Mouse (Mus musculus) forebrain, embryonic 14.5 days (tissue): ENCODE measurements around the gene Gm9936. TPM values are rescaled to one million over a fixed set of nuclear protein-coding genes. Genes with fewer than 3 reads are reported as not detected.
A peak's percentile ranks its signal among the peaks of the same experiment; 100 is the strongest.

Source experiments
- ATAC-seq: fragments of 200-750 bp; cut with Nextera tagmentation; 2 replicates; pipeline ENCODE4 v1.8.0; 2017; ENCODE audit warnings: mild to moderate bottlenecking, moderate library complexity
- DNase-seq: peaks from one replicate; pipeline ENCODE4 v3.0.0-alpha.2; 2015; ENCODE audit warnings: low spot score
- H3K27ac ChIP-seq: fragments of 300-500 bp; sonication (generic); 2 replicates; pipeline ENCODE4 v1.5.1; 2014; ENCODE audit warnings: low read depth, mild to moderate bottlenecking, control low read depth, low read length, moderate library complexity
- H3K27me3 ChIP-seq: fragments of 300-500 bp; sonication (generic); replicated peaks from 2 replicates; pipeline ENCODE4 v1.6.1; 2014; ENCODE audit warnings: low read length, control low read depth, mixed read lengths; ENCODE audit not compliant: control insufficient read depth, insufficient read depth
- H3K36me3 ChIP-seq: fragments of 300-500 bp; sonication (generic); 2 replicates; pipeline ENCODE4 v1.6.1; 2014; ENCODE audit warnings: low read length, control low read depth; ENCODE audit not compliant: control insufficient read depth, insufficient read depth
- H3K4me1 ChIP-seq: fragments of 300-500 bp; sonication (generic); 2 replicates; pipeline ENCODE4 v1.6.1; 2014; ENCODE audit warnings: antibody characterized with exemption, low read length, control low read depth; ENCODE audit not compliant: control insufficient read depth, insufficient read depth
- H3K4me2 ChIP-seq: fragments of 300-500 bp; sonication (generic); 2 replicates; pipeline ENCODE4 v1.6.1; 2014; ENCODE audit warnings: mild to moderate bottlenecking, control low read depth, low read length
- H3K4me3 ChIP-seq: fragments of 300-500 bp; sonication (generic); 2 replicates; pipeline ENCODE4 v1.5.1; 2014; ENCODE audit warnings: low read depth, low read length, control low read depth
- H3K9ac ChIP-seq: fragments of 300-500 bp; sonication (generic); 2 replicates; pipeline ENCODE4 v1.6.1; 2014; ENCODE audit warnings: mild to moderate bottlenecking, low read length, control low read depth, moderate library complexity
- H3K9me3 ChIP-seq: fragments of 300-500 bp; sonication (generic); replicated peaks from 2 replicates; pipeline ENCODE4 v1.6.1; 2016; ENCODE audit warnings: low read length, control low read depth, mixed read lengths; ENCODE audit not compliant: control insufficient read depth
- whole genome bisulfite sequencing: fragments of 180-500 bp; shearing (Covaris S2); extraction: QIAGEN DNeasy Blood & Tissue Kit; methylation state at CpG from one replicate; pipeline ENCODE4 v1.1.7; 2014; 5-methylcytosine and 5-hydroxymethylcytosine counted together
- polyA plus RNA-seq: library from polyadenylated mRNA; unstranded; fragments of >200 nt; fragmentation: Nextera tagmentation; extraction: Ambion mirVana; gene quantifications from 2 replicates; pipeline ENCODE4 v1.2.1, GENCODE M21; 2014

Gene Gm9936
- polyA plus RNA-seq, 1 experiment from 2014 or later = 1.8 TPM

- DNase-seq (peak; percentile 89), ATAC-seq (peak; percentile 61)
- Histone ChIP-seq H3K27ac (no peak overlapping the region), H3K9me3 (no peaks in the 10 kb centered on the region), H3K4me3 (peak overlapping the region; percentile 29), H3K4me1 (no peaks in the 10 kb centered on the region), H3K9ac (peak overlapping the region; percentile 48), H3K36me3 (no peaks in the 10 kb centered on the region), H3K4me2 (peak overlapping the region; percentile 54), H3K27me3 (no peaks in the 10 kb centered on the region)
- 8% methylated on average over 26 of the region's 27 CpGs for WGBS
Measured at GRCm38 (mm10) chr5:114825978-114826691, 32.3 kb downstream of the Gm9936 start.

DNA sequence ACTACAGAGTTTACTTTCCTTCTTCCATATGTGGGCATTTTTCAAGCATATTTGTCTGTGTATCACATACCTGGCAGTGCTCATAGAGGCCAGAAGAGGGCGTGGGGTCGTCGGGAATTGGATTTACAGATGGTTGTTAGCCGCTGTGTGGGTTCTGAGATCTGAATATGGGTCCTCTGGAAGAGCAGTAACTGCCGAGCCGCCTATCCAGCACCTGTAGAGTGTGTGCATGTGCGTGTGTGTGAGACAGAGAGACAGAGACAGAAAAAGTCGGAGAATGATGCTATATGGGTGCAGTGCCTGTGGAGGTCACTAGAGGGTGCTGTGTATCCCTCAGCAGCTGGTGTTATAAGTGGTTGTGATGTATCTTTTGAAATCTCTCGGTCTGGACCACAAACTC lies 34.3 kb downstream of the Gm9936 start:
- 15% methylated on average over 9 of the region's 9 CpGs for WGBS
- Histone ChIP-seq H3K9me3 (no peaks in the 10 kb centered on the region), H3K4me3 (no peak overlapping the region), H3K4me1 (no peaks in the 10 kb centered on the region), H3K27ac (no peak overlapping the region), H3K27me3 (no peaks in the 10 kb centered on the region), H3K4me2 (peak overlapping the region; percentile 16; the same call in 1 of the 2 replicates), H3K36me3 (no peaks in the 10 kb centered on the region), H3K9ac (no peak overlapping the region)
- DNase-seq = peak; percentile 48
- no peak for ATAC-seq

GRCm38 (mm10) chr5:114822796-114823688 lies 35.4 kb downstream of the Gm9936 start, which contains the start of gene 1500011B03Rik:
1500011B03Rik (minus strand) TSS chr5:114823468.
- peak within 1 kb of the TSS; percentile 78 for H3K27ac ChIP-seq
- peak within 1 kb of the TSS; percentile 52 for H3K4me2 ChIP-seq
- peak within 1 kb of the TSS; percentile 65 for H3K4me3 ChIP-seq
- peak; percentile 92 for ATAC-seq
- no peaks in the 10 kb centered on the region for H3K9me3 ChIP-seq
- H3K36me3 ChIP-seq = no peaks in the 10 kb centered on the region
- peak; percentile 94 for DNase-seq
- H3K4me1 ChIP-seq = no peaks in the 10 kb centered on the region
- H3K27me3 ChIP-seq = no peaks in the 10 kb centered on the region
- WGBS = 8% methylated on average over 53 of the region's 53 CpGs
- H3K9ac ChIP-seq = peak within 1 kb of the TSS; percentile 81

- H3K4me1 ChIP-seq = no peaks in the 10 kb centered on the region
- no peak overlapping the region for H3K4me2 ChIP-seq
- DNase-seq = no peak
- no peaks in the 10 kb centered on the region for H3K9me3 ChIP-seq
- no peak overlapping the region for H3K9ac ChIP-seq
- no peaks in the 10 kb centered on the region for H3K36me3 ChIP-seq
- H3K27ac ChIP-seq = no peak overlapping the region
- H3K4me3 ChIP-seq = no peak overlapping the region
- ATAC-seq = no peak
- no peaks in the 10 kb centered on the region for H3K27me3 ChIP-seq
- WGBS = 71% methylated on average over 11 of the region's 11 CpGs
Measured at GRCm38 (mm10) chr5:114818124-114818523, 40.4 kb downstream of the Gm9936 start.

DNA sequence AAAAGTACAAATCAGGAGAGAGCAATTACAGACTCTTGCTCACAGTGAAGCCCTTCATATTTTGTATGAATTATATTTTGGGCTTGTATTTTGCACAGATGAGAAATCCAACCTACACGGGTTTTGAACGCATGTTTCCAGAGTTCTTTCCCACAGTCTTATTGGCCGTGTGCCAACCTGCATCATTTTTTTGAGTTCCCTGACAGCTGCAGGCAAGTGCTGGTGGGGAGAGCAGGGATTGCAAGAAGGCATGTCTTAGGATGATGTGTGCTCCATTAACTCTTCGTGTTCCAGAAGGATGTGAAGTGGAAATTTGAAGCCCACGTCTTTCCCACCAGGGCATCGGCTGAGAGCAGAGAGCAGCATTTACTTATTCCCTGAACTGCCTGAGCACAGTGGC lies 41.9 kb downstream of the Gm9936 start:
- WGBS = 63% methylated on average over 6 of the region's 6 CpGs
- Histone ChIP-seq H3K27me3 (no peaks in the 10 kb centered on the region), H3K4me1 (0 out of 2 replicates have a peak, but pooled peaks cover 9% of the 10 kb centered on the region), H3K36me3 (0 out of 2 replicates have a peak, but pooled peaks cover under 1% of the 10 kb centered on the region), H3K4me3 (no peak overlapping the region), H3K27ac (no peak overlapping the region), H3K9ac (no peak overlapping the region), H3K9me3 (no peaks in the 10 kb centered on the region), H3K4me2 (no peak overlapping the region)
- DNase-seq (no peak), ATAC-seq (no peak)

DNA sequence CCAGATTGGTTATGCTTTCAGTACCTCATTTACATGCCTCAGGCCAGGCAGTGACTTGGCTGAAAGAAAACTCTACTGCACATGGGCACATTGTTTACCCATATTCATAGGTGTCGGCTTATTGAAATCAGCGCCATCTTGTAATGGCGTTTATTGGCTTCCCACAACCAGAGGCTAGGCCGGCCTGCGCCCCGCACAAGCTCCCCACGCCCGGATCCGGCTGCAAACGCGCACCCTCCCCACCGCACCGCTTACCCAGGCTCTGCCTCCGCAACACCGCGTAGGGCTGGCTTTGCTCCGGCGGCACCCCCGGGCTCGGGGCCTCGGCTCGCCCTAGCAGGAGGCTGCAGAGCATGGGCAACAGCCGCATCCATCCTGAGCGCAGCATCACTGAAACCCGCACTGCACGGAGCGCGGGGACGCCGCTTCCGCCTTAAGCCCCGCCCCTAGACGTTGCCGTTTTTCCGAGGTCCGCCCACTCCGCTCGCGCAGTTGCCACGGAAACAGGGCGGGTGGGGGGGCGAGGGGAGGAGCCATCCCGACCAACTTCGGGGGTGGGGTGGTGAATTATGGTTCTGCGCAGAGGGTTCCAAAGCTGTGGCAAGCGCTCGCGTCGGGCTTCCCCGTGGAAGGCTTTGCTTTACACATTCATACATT lies 44.8 kb downstream of the Gm9936 start:
- 1% methylated on average over 50 of the region's 50 CpGs for WGBS
- H3K9me3 ChIP-seq = no peaks in the 10 kb centered on the region
- DNase-seq (peak; percentile 96), ATAC-seq (peak; percentile 99)
- peak overlapping the region; percentile 91 for H3K9ac ChIP-seq
- H3K4me3 ChIP-seq = peak overlapping the region; percentile 78
- H3K36me3 ChIP-seq = peaks cover 13% of the 10 kb centered on the region
- H3K4me2 ChIP-seq = peak overlapping the region; percentile 64
- H3K4me1 ChIP-seq = 0 out of 2 replicates have a peak, but pooled peaks cover 9% of the 10 kb centered on the region
- no peaks in the 10 kb centered on the region for H3K27me3 ChIP-seq
- peak overlapping the region; percentile 97 for H3K27ac ChIP-seq

GRCm38 (mm10) chr5:114809826-114810225 lies 48.7 kb downstream of the Gm9936 start:
- DNase-seq (no peak), ATAC-seq (no peak)
- Histone ChIP-seq H3K27ac (no peak overlapping the region), H3K9ac (no peak overlapping the region), H3K36me3 (peaks cover 46% of the 10 kb centered on the region), H3K4me2 (no peak overlapping the region), H3K4me1 (0 out of 2 replicates have a peak, but pooled peaks cover 9% of the 10 kb centered on the region), H3K27me3 (no peaks in the 10 kb centered on the region), H3K4me3 (no peak overlapping the region), H3K9me3 (no peaks in the 10 kb centered on the region)
- 90% methylated on average over 5 of the region's 5 CpGs for WGBS

DNA sequence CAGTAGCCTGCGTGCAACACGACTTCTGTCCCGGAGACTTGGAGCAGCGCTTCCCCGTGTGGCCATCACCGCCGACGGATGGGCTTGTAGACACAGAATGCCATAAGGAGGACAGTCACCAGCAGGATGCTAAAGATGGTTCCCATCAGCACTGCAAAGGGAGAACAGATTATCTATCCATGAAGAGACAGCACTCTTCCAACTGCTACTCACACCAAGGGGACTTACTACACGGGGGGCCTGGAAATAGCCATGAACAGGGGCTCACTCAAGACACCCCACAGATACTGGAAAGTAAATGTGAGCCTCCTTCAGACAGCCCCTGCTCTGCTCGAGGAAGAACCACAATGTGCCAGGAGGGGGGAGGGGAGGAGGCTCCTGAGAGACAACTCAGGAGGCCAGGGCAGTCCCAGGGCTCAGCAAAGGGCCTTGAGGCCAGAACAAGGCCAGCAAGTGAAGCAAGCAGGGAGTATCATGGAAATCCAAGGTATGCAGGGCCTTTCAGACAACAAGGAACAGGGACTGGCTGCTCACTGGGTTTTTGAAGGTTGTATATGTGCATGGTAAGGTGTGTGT lies 49.2 kb downstream of the Gm9936 start:
- DNase-seq = no peak

More for the DNA sequence above, 49.2 kb downstream of the Gm9936 start:
- H3K27ac ChIP-seq = no peak overlapping the region
- 81% methylated on average over 10 of the region's 10 CpGs for WGBS
- peaks cover 52% of the 10 kb centered on the region for H3K36me3 ChIP-seq
- no peak overlapping the region for H3K9ac ChIP-seq
- ATAC-seq = no peak
- H3K9me3 ChIP-seq = no peaks in the 10 kb centered on the region
- H3K4me1 ChIP-seq = 0 out of 2 replicates have a peak, but pooled peaks cover 9% of the 10 kb centered on the region
- no peak overlapping the region for H3K4me2 ChIP-seq
- no peaks in the 10 kb centered on the region for H3K27me3 ChIP-seq
- no peak overlapping the region for H3K4me3 ChIP-seq
